Mouse (Mus musculus) adrenal gland, postnatal 10 days (tissue): ENCODE measurements around the gene Prdm16. TPM values are rescaled to one million over a fixed set of nuclear protein-coding genes. Genes with fewer than 3 reads are reported as not detected.

ENCODE experiments used
- DNase-seq: peaks from one replicate; pipeline ENCODE4 v3.0.0; 2021; ENCODE audit warnings: mixed read lengths
- total RNA-seq, 2 experiments: library from RNA; stranded (reverse); gene quantifications; 2 replicates each; pipeline ENCODE4 v1.2.3; 2021

Prdm16 gene
- total RNA-seq, 2 experiments from 2014 or later = 9.0 to 17.8 TPM

DNA sequence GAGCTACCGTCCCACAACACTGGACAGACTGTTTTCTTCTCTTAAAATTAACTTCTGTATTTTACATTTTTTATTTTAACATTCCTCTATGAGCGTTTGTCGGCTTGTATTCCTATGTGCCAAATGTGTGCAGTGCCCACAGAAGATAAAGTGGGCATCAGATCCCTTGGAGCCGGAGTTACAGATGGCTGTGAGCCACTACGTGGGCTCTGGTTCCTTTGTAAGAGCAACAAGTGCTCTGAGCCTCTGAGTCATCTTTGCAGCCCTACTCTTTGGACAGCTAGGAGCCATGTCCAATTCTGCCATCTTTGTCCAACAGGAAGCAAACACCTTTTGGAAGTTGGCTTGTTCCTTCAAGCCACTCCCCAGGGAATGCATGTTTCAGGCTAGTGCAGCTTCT, 78.6 kb downstream of the Prdm16 start:
- no peak for DNase-seq

GRCm38 (mm10) chr4:154557168-154557567, 79.5 kb downstream of the Prdm16 start:
- no peak for DNase-seq

- DNase-seq = no peak
Observed at GRCm38 (mm10) chr4:154556418-154556817, 80.3 kb downstream of the Prdm16 start.

- no peak for DNase-seq
Observed at GRCm38 (mm10) chr4:154549961-154550393, 86.7 kb downstream of the Prdm16 start.

DNA sequence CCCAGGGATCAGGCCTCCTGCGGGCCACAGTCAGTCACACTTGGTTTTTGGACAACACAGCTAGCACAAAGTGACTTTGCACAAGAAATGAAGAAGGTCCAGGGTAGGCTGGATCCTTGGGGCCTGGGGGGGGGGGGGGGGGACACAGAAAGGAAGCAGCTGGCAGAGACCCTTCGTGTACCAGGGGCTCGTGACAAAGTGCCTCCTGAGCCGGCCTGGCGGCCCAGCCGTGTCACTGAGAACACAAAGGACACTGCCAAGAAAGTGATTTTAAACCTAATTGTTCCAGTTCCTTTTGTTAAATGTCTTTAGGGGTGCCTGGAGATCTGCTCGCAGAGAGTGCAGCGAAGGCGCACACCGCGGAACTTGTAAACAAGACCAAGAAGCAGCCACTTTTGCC, 87.2 kb downstream of the Prdm16 start:
- DNase-seq = no peak

- DNase-seq = no peak
Observed at GRCm38 (mm10) chr4:154547176-154547855, 89.4 kb downstream of the Prdm16 start.

DNA sequence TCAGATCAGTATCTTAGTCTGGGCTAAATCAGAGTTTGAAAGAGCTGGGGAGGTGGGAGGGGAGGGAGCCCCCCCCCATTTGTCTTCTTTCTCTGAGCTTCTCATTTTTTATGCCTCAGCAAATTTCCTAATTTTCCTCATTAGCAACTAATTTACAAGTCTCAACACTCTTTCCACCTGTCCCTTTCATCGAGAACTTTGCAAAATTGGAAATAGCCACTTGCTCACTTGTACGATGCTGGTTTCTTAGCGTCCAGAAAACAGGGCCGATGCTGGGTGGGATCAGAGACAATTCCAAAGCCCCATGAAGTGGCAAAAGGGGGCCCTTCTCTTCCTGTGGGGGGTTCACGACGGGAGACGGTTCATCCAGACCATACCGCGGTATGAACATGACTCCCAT, 91.4 kb downstream of the Prdm16 start:
- DNase-seq = no peak

- DNase-seq = no peak
Observed at GRCm38 (mm10) chr4:154543921-154544320, 92.8 kb downstream of the Prdm16 start.

DNA sequence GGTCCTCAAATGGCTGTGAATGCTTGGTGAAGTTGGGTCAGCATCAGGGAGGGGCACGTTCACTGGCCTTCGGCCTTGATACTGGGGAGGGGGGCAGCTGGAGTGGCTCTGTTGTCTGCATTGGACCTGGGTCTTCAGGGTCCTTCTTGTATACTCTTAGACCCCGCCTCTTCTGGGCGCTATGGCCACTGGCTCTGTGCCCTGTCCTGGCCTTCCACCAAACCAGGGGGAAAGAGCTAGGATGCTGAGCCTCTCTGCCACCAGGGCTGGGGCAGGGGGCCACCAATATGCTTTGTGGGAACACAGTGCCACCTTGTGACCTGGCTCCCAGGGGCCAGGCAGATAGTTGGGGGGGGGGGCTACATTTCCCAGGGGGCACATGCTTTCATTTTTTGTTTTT, 93.5 kb downstream of the Prdm16 start:
- DNase-seq = no peak

DNA sequence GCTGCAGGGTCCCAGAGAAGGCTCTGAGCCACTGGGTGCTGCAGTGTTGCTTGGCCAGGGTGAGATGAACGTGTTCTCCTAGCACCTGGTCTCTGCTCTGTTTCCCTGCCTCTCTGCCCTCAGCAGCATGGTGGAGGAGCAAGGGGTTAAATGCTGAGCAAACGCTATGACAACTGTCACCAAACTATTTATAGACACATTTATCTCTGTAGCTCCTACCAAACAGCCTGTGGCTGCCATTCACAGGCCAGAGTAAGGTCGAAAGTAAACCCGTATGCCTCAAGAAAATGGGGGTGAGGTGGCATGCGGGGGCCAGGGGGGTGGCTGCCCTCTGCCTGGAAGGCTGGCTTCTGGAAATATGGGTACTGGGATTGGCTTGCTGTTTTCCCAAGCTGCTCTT, 94.1 kb downstream of the Prdm16 start:
- DNase-seq = no peak

DNA sequence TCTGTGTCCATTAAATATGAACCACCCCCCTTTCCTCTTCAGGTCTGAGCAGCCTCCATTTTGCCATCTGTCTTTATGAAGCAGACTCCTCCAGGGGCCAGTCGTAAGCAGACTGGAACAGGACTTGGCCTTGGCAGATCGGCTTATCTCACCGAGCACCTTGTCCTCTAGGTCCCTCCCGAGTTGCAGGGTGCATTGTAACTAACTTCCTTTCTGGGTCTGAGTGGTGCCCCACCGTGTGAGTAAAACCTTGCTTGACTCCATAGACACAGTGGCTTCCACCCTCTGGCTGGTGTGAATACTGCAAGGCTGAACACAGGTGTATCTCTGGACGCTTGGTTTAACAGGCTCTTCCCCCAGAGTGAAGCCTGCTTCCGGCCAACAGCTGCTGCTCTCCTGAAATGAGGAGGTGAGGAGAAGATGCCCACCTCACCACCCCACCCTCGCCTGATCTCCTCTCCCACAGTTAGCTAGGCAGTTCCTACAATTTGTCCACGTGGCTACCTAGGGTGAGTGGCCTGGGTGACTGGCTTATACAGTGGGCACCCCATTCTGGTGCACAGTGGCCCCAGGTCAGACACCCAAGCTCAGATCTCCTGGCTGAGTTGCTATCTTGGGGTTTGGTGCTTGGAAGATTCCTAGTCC, 94.9 kb downstream of the Prdm16 start:
- DNase-seq = no peak

DNA sequence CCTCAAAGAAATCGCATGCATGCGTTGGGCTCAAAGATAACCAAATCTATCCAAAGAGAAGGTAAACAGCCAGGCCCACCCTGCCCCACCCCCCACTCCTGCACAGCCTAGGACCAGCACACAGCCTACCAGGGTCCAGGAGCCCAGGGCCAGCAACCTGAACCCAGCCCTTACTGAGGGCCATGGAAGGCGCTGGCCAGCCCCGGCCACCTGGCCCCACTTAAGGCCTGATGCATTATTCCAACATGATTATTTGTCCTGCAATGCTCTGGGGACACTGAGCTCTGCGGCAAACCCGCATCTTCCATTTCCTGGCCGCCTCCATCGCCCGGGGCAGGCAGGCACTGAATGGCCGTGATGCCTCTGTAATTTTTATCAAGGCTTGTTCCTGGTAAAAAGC, 96.0 kb downstream of the Prdm16 start:
- no peak for DNase-seq

DNA sequence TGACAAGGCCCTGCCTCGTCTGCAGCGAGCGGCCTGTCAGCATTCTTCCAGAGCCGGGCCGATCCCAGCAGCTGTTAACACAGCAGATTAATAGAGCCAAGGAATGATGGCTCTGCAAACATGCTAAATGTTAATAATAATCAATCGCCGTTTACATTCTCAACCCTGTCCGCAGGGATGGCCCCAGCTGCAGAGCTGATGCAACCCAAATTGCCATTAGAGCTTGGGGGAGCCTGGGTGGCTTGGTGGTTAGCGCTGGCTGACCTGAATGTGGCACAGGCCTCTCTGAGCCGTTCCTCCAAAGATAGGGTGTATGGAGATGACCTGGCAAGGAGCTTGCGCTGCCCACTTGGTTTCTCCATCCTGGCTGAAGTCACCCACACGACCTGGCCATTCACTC, 97.0 kb downstream of the Prdm16 start:
- DNase-seq = no peak

DNA sequence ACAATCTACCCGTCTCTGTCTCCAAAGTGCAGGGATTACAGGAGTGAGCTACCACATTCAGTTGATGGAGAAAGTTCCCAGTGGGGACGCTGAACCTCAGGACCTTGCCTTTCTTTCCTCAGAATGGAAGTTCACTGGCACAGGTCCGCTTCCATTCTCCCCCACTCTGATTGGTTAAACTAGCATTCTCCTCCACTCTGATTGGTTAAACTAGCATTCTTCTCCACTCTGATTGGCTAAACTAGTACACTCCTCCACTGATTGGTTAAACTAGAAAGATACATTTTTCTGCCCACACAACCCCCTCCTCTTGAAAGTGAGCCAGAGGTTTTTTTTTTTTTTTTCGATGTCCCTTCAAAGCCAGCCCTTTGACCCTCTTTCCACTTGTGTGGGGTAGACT, 97.9 kb downstream of the Prdm16 start:
- DNase-seq = no peak

- no peak for DNase-seq
Observed at GRCm38 (mm10) chr4:154536110-154536509, 100.6 kb downstream of the Prdm16 start.

GRCm38 (mm10) chr4:154531368-154531767, 105.3 kb downstream of the Prdm16 start:
- DNase-seq = no peak

DNA sequence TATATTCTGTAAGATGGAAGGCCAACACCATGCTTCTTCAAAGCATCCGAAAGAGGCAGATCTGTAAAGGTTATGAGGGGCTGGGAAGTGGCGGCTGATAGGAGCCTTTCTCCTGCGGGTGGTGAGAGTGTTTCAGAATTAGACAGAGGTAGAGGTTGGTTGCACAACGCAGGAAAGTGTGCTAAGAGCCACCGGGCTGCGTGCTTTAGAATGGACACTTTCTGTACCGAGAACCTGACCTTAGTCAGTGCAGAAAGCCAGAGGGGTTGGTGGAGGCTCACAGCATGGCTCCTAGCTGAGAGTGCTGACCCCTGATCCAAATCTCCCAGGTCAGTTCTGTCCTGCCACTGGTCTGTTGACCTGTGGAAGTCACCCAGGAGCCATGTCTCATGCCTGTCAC, 106.3 kb downstream of the Prdm16 start:
- peak; percentile 43 for DNase-seq

- peak; percentile 78 for DNase-seq
Observed at GRCm38 (mm10) chr4:154527506-154527905, 109.2 kb downstream of the Prdm16 start.

GRCm38 (mm10) chr4:154526351-154526786, 110.3 kb downstream of the Prdm16 start:
- no peak for DNase-seq

DNA sequence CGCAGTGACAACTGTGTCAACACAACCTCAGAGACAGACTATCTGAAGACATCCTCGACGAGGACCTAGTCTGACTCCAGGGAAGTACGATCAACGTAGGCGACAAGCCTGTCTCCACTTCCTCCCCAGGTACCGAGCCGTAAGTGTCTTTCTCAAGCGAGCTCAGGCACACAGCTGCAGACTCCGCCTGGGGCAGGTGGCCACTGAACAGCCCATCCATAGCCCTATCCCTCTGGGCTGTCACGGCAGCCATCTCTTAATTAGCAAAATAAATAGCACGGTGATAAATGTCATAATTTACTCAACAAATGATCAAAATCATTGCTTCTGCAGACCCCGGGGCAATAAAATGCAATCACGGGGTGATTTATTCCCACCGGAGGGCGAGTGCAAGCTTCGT, 112.8 kb downstream of the Prdm16 start:
- no peak for DNase-seq

GRCm38 (mm10) chr4:154521881-154522676, 114.6 kb downstream of the Prdm16 start:
- no peak for DNase-seq

DNA sequence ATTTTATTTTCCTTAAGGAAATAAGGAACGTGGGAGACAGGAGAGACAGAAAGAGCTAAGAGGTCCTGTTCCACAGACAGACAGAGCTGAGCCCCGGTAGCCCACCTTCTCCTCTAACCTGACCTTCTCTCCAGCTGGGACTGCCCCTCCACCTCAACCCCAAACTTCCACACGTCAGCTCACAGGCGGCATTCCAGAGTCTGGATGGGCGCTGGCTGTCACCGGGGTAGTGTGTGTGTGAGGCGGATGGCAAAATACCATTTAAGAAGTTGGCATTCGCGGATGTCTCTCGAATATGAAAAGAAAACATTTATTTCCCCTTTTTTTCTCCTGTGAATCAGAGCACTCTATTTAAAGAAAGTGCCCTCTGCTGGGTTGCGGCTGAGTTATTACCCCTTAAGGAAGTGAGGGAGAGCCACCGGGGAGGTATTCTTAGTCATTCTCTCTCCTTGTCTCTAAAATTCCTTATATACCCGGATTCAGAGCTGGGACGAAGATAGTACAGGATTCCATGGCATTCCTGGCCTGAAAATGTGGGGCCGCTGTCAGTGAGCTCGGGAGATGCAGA, 117.1 kb downstream of the Prdm16 start:
- DNase-seq = no peak

DNA sequence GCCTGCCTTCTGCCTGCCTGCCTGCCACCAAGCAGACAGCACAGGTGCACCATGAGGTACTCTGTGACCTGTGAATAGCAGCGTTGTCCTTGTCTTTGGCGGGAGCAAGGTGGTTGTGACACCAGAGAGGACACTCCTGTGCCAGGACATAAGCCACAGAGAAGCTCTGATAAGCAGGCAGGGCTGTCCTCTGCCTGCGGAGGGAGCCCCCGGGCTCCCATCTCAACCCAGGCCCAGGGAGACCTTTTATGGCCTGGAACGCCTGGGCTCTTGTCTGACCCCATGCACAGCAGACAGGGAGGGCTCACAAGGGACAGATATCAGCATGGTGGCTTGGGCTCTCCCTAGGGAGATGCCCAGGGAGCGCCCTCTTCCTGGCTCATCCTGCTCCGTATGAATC, 118.7 kb downstream of the Prdm16 start:
- DNase-seq = no peak
